Mouse (Mus musculus) MEL-GATA-1-ER (cell line): ENCODE measurements around the gene Rnpc3.

Experiments
- DNase-seq: peaks from one replicate; pipeline ENCODE4 v3.0.0-alpha.2; 2012; ENCODE audit warnings: low read depth; ENCODE audit errors: extremely low read depth

Gene Rnpc3

DNA sequence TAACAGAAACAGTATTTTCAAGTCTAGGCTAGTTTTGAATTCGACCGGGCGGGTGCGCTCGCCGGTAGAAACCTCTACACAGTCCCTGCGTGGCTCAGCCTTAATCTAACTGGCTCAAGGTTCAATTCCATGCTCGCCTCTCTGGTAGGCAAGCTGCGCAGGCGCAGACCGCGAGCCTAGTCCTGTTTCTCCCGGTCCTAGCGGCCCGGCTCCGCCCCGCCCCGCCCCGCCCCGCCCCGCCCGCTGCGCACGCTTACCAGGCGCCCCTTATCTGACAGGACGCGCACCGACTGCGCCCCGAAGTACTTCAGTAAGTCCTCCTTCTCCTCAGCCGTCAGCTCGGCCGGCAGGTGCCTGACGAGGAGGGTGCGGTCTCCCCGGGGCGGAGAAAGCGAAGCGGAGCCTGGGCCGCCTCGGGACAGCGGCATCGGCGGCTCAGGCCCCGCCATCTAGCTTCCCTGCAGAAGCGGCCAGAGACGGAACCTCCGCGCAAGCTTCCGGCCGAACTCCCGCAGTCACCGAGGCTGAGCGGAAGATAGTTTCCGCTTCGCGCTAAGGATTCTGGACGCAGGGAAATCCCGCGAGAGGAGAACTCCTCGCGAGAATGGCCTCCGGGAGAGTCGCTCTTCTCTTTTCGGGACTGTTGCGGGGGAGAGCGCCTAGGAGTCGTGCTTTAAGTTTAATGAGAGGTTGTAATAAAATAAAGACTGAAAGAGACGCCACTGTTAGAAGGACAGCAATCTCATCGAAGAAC is at the start of gene Rnpc3:
Gene Rnpc3, minus strand, starts transcription at position 544 of the 754 bp plus-strand sequence.
- peak; percentile 95 for DNase-seq

DNA sequence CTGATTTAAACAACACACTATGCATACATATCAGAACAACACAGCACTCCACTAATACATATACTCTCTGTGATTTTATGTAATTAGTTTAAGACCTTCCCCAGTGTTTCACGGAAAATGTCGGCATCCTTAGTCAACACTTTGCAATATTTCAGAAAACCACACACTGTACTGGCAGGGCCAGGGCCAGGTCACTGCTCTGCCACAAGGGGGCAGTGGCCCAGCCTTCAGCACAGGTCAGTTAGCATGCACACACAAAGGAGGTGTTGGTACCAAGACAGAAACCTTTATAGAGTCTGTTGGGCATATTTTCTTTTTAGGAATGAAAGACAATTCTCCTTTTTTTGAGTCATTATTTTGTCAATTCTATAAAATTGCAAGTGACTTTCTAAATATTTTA is 27.0 kb upstream of the Rnpc3 start:
- peak; percentile 49 for DNase-seq

DNA sequence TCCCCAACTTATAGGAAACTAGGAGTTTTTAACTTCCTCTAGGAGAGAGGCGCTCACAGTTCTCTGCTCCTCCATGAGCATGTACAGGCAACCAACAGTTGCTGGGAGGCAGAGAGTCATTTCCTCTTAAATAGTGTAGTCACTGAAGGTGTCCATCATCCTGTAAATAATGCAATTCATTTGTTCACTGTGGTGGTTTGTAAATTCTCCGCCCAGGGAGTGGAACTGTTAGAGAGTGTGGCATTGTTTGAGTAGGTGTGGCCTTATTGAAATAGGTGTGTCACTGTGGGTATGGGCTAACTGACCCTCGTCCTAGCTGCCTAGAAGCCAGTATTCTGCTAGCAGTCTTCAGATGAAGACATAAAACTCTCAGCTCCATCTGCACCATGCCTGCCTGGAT is 24.4 kb upstream of the Rnpc3 start:
- DNase-seq, result no peak

DNA sequence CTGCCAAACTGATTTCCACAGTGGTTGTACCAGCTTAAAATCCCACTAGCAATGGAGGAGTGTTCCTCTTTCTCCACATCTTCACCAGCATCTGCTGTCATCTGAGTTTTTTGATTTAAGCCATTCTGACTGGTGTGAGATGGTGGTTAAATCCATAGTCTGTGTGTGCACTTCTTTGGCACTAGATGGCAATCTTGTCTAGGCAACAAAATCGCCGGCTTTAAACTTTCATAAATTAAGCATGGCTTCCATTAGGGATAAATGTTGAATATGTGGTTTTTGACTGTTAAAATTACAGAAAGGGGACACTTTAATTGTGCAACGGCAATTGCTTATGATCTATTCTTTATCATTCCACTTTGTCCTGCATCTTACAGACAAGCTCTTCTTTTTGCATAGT is 21.4 kb upstream of the Rnpc3 start:
- peak; percentile 18 for DNase-seq

DNA sequence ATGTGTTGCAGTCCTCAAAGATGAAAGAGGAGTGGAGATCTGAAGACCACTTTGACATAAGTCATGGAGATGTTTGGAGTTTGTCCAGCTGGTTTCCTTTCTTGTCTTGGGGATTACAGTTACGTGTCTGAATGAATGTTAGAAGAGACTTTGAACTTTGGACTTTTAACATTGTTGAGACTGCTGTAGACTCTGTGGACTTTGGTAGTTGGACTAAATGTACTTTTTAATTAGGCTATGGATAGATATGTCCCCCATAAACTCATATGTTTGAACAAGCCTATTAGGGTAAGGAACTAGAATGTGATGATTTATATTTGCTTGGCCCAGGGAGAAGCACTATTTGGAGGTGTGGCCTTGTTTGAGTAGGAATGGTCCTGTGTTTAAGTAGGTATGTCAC is 9.6 kb upstream of the Rnpc3 start:
- no peak for DNase-seq

DNA sequence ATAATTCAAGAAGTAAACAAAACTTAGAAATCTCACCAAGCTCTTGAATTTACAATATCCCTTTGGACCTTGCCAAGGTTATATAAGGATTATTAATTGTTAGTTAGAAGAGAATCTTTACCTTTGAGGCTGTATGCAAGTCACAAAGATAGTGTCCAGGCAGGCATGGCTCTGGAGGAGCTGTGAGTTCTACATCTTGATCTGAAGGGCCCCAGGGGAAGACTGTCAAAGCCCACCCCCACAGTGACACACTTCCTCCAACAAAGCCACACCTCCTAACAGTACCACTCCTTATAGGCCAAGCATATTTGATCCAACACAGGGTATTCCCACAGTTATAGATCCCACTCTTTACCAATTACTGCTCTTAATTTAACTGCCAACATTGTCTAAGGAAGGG is 4.3 kb upstream of the Rnpc3 start:
- no peak for DNase-seq

DNA sequence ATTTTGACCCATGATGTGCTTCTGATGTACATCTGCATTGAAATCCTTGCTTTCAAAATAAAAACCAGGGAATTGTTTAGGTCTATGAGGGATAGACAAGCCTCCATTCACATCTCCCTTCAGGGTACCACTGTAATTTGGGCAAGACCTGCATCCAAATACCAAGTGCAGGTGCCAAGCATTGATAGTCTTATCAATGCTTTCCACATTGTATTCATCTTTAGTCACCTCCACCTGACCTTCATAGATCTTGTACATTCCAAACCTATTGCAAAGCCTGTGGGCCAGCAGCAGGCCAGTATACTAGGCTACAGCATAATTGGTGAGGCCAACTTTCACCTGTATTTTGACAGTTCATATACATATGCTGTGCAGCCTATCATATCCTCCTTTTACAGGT is 1.7 kb upstream of the Rnpc3 start:
- no peak for DNase-seq

DNA sequence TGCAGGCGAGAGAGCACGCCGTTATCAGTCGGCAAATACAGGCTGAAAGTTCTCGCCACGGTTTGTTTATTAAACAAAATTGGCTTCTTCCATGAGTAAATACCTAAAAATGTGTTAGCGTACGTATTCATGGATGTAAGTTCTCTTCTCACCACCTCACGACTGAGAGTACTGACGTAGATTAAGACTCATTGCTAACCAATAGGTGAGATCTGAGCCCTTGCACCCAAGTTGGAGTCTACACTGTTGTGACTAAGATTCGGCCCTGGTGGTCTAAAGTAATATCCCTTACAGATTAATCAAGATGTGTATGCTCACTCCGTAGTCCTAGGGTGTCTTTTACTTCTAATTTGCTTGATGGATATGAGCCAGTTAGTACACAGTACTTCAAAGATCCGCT is 615 bp upstream of the Rnpc3 start:
- peak; percentile 71 for DNase-seq

DNA sequence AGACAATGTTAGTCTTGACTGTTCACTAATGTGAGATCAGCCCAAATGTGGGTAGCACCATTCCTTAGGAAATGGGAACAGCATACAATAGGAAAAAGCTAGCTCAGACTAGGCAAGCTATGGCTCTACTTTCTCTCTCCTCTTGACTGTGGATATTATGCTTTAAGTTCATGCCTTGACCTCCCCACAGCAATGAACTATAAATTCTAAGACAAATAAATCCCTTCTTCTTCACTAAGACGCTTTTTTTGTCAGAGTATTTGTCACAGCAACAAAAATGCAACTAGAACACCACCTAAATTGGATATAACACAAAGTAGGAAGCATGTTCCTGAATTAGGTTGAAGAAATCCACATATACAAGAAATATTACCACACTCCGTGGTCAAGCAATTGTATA is 23.4 kb downstream of the Rnpc3 start, which contains the start of gene Amy1:
Gene Amy1, minus strand, starts transcription at position 101 of the 400 bp plus-strand sequence.
- no peak for DNase-seq

DNA sequence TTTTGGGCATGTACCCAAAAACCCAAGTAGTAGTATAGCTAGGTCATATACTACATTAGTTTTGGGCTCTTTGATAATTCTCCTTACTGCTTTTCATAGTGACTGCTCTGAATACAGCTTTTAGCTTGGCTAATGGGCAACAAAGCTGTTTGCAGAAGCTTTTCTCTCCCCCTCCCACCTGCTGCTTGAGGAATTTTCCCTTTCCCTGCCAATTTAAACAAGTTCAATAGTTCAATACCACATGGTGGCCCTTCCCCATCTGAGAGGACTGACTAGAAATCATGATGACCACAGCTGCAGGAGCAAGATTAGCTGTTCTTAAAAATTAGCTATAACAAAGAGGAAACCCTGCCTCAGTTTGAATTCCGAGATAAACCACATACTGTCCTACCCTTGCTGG is 39.1 kb downstream of the Rnpc3 start:
- DNase-seq, result peak; percentile 6

DNA sequence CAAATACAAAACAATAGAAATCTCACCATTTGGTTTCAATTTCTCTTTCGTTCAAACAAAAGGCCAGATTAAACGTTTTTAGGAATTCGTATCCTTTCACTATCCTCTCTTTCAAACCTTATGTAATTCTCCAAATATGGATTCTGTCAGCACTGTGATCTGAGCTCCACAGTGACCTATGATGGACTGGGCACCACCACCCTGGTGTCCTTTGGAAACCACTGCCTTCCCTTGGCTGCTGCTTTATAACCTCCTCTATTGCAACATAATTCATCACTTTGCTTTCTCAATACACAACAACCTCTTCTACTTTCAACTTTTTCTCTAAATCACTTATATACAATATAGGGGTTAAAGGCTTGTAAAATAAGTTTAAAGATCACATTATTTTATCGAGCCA is 55.4 kb downstream of the Rnpc3 start:
- DNase-seq, result no peak

DNA sequence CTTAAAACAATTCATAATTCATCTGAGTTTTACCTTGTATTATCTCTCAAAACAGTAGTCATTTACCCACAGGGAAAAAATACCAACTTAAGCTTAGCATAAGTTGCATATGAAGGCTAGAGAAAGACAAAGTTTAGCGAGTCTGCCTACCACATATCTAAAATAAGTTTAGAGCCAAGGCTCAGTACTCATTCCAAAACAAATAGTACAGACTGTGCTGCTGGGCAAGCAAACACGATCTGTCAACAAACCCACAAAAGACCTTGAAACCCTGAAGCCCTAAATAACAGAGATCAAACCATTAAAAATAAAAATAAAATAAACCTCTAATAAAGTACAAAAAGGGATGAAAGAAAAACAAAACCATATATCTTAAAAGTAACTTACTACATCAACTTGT is 55.8 kb downstream of the Rnpc3 start:
- no peak for DNase-seq

DNA sequence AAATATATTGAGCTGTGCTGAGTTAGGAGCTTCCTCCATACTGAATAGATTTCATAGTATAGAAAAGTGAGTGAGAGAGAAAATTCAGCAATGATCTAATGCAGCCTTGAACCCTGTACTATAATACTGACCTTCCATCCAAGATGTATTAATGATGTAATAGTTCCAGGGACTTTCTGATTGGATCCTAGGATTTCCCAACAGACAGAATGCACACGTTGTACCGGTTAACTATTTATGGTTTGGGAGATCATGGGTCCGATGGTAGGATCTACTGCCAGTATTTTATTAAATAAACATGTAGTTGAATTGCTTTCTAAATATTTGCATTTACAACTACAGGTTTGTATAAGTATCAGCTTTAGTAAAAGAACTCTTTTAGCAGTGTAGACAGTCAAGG is 57.8 kb downstream of the Rnpc3 start:
- no peak for DNase-seq
